Mouse (Mus musculus) CH12.LX (cell line): ENCODE measurements around the gene Bloc1s6.

Experiments
- CTCF ChIP-seq, 2 experiments: IDR thresholded peaks in 1 of 2; conservative IDR thresholded peaks in 1 of 2; 2 replicates each; pipeline ENCODE4 v1.5.1; 2011 to 2012; ENCODE audit warnings: low read depth in 2 of 2, low read length in 2 of 2, improper control_type of control experiment in 1 of 2, inconsistent platforms in 1 of 2, mild to moderate bottlenecking in 1 of 2, moderate library complexity in 1 of 2
- RAD21 ChIP-seq: IDR thresholded peaks from 2 replicates; pipeline ENCODE4 v1.6.1; 2011; ENCODE audit warnings: low read depth, mild to moderate bottlenecking, low read length, improper control_type of control experiment, moderate library complexity

GRCm38 (mm10) chr2:122765794-122766145, 27.5 kb downstream of the Bloc1s6 start:
- TF ChIP-seq RAD21 (no peak), CTCF (conservative IDR thresholded peaks at IDR 0.05 in 1 of 2, IDR thresholded peaks at IDR 0.05 in 1 of 2; ENCODE audit: low read depth in 2 of 2, low read length in 2 of 2) (no peak)
